Mouse (Mus musculus): ENCODE measurements around the gene Chaf1a. TPM values are rescaled to one million over a fixed set of nuclear protein-coding genes. Genes with fewer than 3 reads are reported as not detected.
"Not testable (repeated sequence)": the region's sequence is repeated elsewhere in the genome, so short reads cannot be mapped to it uniquely, and the experiment has no call there.

Chaf1a gene
- polyA plus RNA-seq, 1 experiment, result 70.3 TPM

DNA sequence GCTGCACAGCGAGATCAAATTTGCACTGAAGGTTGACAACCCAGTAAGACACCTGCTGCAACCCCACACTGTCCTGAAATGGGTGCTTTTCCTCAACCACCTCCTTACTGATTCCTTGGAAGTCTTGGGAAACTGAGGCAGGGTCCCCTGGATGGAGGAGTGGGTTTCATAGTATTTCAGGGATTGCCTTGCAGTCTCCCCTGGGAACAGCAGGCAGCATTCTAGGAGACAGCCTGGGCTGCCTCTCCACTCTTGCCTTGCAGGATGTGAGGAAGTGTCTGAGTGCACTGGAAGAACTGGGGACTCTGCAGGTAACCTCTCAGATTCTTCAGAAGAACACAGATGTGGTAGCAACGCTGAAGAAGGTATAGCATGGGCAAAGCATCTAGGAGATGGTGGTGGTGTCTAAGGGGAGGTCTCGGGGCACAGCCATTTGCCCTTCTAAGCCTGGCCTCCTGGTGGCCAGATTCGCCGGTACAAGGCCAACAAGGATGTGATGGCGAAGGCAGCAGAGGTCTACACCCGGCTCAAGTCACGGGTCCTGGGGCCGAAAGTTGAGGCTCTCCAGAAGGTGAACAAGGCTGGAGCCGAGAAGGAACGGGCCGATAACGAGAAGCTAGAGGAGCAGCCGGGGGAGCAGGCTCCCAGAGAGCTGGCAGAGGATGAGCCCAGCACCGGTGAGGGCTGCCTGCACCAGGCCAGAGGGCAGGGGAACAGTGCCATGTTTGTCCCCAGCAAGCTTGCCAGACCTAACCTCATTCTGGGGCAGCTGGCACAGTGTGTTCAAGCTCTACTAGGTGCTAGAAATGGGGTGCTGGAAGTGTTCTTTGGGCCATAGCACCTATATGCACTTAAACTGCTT is 58.7 kb downstream of the Chaf1a start:
- H3K27ac ChIP-seq (ENCODE audit: control insufficient read depth, insufficient read depth, low read depth, low read length), result no peak overlapping the region
- no peak overlapping the region for H3K4me3 ChIP-seq (ENCODE audit: control insufficient read depth, low read depth, low read length)
- TF ChIP-seq CTCF (IDR thresholded peaks at IDR 0.05; ENCODE audit: control insufficient read depth, insufficient read depth, insufficient replicate concordance, low read depth, low read length) (0 out of 2 replicates have a peak, but pooled peaks have one; percentile 5), POLR2A (IDR thresholded peaks at IDR 0.05; ENCODE audit: control insufficient read depth, low read depth, low read length) (no peak)
- no peaks in the 10 kb centered on the region for H3K27me3 ChIP-seq (ENCODE audit: control insufficient read depth, insufficient read depth, low read length)
- no peaks in the 10 kb centered on the region for H3K4me1 ChIP-seq (ENCODE audit: control insufficient read depth, insufficient read depth, low read length)
- H3K36me3 ChIP-seq (ENCODE audit: control insufficient read depth, insufficient read depth, low read length), result peaks cover 5% of the 10 kb centered on the region

DNA sequence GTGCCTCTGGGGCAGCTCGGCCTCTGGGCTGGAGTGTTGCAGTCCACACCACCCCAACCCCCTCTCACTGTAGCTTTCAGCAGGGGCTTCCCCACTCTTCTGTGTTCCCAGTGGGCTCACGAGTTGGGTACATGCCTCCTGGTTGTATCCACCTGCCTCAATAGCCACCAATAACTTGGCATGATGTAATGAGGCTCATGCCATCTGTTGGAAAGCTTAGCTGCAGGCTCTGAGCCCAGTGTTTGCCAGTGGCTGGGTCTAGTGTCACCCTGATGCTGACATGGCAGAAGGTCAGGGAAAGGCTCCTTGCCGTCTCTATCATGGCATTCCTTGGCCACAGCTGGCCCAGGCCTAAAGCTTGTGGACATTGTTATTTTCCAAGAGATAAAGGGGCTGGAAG is 60.6 kb downstream of the Chaf1a start:
- no peaks in the 10 kb centered on the region for H3K4me1 ChIP-seq (ENCODE audit: control insufficient read depth, insufficient read depth, low read length)
- no peaks in the 10 kb centered on the region for H3K27me3 ChIP-seq (ENCODE audit: control insufficient read depth, insufficient read depth, low read length)
- H3K36me3 ChIP-seq (ENCODE audit: control insufficient read depth, insufficient read depth, low read length), result peaks cover 5% of the 10 kb centered on the region
- no peak overlapping the region for H3K4me3 ChIP-seq (ENCODE audit: control insufficient read depth, low read depth, low read length)
- no peak for TF ChIP-seq POLR2A (IDR thresholded peaks at IDR 0.05; ENCODE audit: control insufficient read depth, low read depth, low read length)
- no peak overlapping the region for H3K27ac ChIP-seq (ENCODE audit: control insufficient read depth, insufficient read depth, low read depth, low read length)

DNA sequence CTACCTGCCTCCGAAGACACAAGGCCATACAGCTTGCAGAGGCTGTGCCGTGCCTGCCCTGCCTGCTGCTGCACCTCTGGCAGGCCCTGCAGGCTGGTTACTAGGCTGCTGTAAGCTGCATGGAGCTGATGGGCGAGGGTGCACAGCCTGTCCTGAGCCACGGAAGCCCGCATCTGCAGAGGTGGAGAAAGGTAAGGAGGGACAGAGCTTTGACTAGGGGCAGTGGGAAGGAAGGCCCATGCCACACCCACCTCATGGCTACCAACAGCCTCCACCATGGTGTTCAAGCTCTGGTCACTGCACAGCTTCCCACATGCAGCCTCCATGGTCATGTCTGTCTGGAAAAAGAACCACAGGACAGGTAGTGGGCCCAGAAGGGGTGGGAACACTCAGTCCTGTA is 61.9 kb downstream of the Chaf1a start:
- H3K36me3 ChIP-seq (ENCODE audit: control insufficient read depth, insufficient read depth, low read length), result peaks cover 2% of the 10 kb centered on the region
- no peak overlapping the region for H3K4me3 ChIP-seq (ENCODE audit: control insufficient read depth, low read depth, low read length)
- no peaks in the 10 kb centered on the region for H3K4me1 ChIP-seq (ENCODE audit: control insufficient read depth, insufficient read depth, low read length)
- no peak overlapping the region for H3K27ac ChIP-seq (ENCODE audit: control insufficient read depth, insufficient read depth, low read depth, low read length)
- TF ChIP-seq CTCF (IDR thresholded peaks at IDR 0.05; ENCODE audit: control insufficient read depth, insufficient read depth, insufficient replicate concordance, low read depth, low read length), result no peak
- no peak for TF ChIP-seq POLR2A (IDR thresholded peaks at IDR 0.05; ENCODE audit: control insufficient read depth, low read depth, low read length)
- no peaks in the 10 kb centered on the region for H3K27me3 ChIP-seq (ENCODE audit: control insufficient read depth, insufficient read depth, low read length)

DNA sequence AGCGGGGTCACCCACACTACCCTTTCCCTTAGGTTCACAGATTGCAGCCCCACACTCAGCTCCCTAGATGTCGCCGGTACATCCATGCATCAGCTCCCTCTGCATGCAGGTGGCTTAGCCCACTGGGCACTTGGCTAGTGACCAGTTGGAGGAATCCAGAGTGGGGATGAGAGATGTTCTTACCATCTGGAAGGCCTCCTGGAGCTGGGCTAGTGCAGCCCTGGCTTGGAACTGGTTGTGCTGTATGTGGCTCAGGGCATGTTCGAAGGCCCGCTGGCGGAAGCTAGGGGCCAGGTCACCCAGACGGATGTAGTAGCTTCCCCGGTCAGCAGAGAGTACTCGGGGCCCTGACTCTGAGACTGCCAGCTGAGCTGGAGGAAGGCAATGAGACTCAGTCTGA is 62.7 kb downstream of the Chaf1a start:
- H3K4me3 ChIP-seq (ENCODE audit: control insufficient read depth, low read depth, low read length), result no peak overlapping the region
- no peak overlapping the region for H3K27ac ChIP-seq (ENCODE audit: control insufficient read depth, insufficient read depth, low read depth, low read length)
- H3K36me3 ChIP-seq (ENCODE audit: control insufficient read depth, insufficient read depth, low read length), result peaks cover 2% of the 10 kb centered on the region
- no peaks in the 10 kb centered on the region for H3K4me1 ChIP-seq (ENCODE audit: control insufficient read depth, insufficient read depth, low read length)
- no peak for TF ChIP-seq POLR2A (IDR thresholded peaks at IDR 0.05; ENCODE audit: control insufficient read depth, low read depth, low read length)
- TF ChIP-seq CTCF (IDR thresholded peaks at IDR 0.05; ENCODE audit: control insufficient read depth, insufficient read depth, insufficient replicate concordance, low read depth, low read length), result no peak
- H3K27me3 ChIP-seq (ENCODE audit: control insufficient read depth, insufficient read depth, low read length), result no peaks in the 10 kb centered on the region

DNA sequence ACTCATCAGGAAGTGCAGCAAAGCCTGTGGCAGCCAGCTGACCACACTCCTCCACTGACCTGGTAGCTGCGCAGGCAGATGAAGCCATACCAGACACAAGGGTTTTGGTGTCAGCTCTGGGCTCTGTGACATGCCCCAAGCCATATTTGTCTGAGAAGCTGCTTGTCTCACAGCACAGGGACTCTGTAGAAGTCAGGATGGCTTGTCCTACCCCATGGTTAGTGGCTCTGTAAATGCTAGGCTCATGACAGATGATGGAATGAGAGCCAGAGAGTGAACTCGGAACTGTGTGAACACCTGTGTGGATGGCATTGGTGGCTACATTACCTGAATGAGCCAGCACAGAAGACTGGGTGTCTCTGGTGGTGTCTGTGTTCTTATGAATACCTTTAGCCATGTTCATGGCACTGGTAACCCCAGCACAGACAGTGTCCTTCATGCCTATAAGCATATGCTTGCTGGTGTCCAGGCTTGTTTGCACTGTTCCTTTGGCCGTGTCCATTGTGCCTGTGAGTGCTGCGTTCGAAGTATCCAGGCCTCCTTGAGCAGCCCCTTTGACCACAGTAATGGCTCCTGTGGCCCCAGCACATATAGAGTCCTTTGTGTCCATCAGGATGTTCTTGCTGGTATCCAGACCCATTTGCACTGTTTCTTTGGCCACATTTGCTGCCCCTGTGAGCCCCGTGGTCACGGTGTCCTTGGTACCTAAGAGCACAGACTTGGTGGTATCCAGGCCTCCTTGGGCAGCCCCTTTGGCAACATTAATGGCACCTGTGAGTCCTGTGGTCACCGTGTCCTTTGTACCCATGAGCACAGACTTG is 63.4 kb downstream of the Chaf1a start:
- Histone ChIP-seq H3K4me3 (ENCODE audit: control insufficient read depth, low read depth, low read length) (no peak overlapping the region), H3K4me1 (ENCODE audit: control insufficient read depth, insufficient read depth, low read length) (no peaks in the 10 kb centered on the region), H3K36me3 (ENCODE audit: control insufficient read depth, insufficient read depth, low read length) (peaks cover 2% of the 10 kb centered on the region), H3K27me3 (ENCODE audit: control insufficient read depth, insufficient read depth, low read length) (no peaks in the 10 kb centered on the region), H3K27ac (ENCODE audit: control insufficient read depth, insufficient read depth, low read depth, low read length) (no peak overlapping the region)
- TF ChIP-seq CTCF (IDR thresholded peaks at IDR 0.05; ENCODE audit: control insufficient read depth, insufficient read depth, insufficient replicate concordance, low read depth, low read length), result no peak
- no peak for TF ChIP-seq POLR2A (IDR thresholded peaks at IDR 0.05; ENCODE audit: control insufficient read depth, low read depth, low read length)

DNA sequence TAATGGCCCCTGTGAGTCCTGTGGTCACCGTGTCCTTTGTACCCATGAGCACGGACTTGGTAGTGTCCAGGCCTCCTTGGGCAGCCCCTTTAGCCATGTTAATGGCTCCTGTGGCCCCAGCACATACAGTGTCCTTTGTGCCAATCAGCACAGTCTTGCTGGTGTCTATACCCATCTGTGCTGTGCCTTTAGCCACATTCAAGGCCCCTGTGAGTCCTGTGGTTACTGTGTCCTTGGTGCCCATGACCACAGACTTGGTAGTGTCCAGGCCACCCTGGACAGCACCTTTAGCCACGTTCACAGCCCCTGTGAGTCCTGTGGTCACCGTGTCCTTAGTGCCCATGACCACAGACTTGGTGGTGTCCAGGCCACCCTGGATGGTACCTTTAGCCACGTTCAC is 64.6 kb downstream of the Chaf1a start:
- not testable (repeated sequence) for H3K36me3 ChIP-seq (ENCODE audit: control insufficient read depth, insufficient read depth, low read length); H3K27ac ChIP-seq (ENCODE audit: control insufficient read depth, insufficient read depth, low read depth, low read length); H3K27me3 ChIP-seq (ENCODE audit: control insufficient read depth, insufficient read depth, low read length); H3K4me3 ChIP-seq (ENCODE audit: control insufficient read depth, low read depth, low read length); H3K4me1 ChIP-seq (ENCODE audit: control insufficient read depth, insufficient read depth, low read length)

DNA sequence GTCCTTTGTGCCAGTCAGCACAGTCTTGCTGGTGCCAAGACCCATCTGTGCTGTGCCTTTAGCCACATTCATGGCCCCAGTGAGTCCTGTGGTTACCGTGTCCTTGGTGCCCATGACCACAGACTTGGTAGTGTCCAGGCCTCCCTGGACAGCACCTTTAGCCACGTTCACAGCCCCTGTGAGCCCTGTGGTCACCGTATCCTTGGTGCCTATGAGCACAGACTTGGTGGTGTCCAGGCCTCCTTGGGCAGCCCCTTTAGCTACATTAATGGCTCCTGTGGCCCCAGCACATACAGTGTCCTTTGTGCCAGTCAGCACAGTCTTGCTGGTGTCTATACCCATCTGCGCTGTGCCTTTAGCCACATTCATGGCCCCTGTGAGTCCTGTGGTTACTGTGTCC is 66.2 kb downstream of the Chaf1a start:
- H3K4me1 ChIP-seq (ENCODE audit: control insufficient read depth, insufficient read depth, low read length); H3K36me3 ChIP-seq (ENCODE audit: control insufficient read depth, insufficient read depth, low read length); H3K4me3 ChIP-seq (ENCODE audit: control insufficient read depth, low read depth, low read length); H3K27ac ChIP-seq (ENCODE audit: control insufficient read depth, insufficient read depth, low read depth, low read length); H3K27me3 ChIP-seq (ENCODE audit: control insufficient read depth, insufficient read depth, low read length): not testable (repeated sequence)

Measured in testis, adult 2 months (tissue).